Mouse (Mus musculus) C2C12 (cell line): ENCODE data around the gene Gsdme. TPM values are rescaled to one million over a fixed set of nuclear protein-coding genes. Genes with fewer than 3 reads are reported as not detected.

ENCODE experiments used
- H3K27me3 ChIP-seq: one replicate; pipeline ENCODE4 v1.6.1; 2011; ENCODE audit not compliant: control insufficient read depth, insufficient read depth, insufficient read length
- H3K36me3 ChIP-seq: one replicate; pipeline ENCODE4 v1.6.1; 2011; ENCODE audit not compliant: control insufficient read depth, insufficient read depth
- H3K4me3 ChIP-seq: one replicate; pipeline ENCODE4 v1.5.1; 2011; ENCODE audit warnings: mild to moderate bottlenecking, control low read depth; ENCODE audit not compliant: poor library complexity, insufficient read depth, severe bottlenecking
- H3K79me2 ChIP-seq: one replicate; pipeline ENCODE4 v1.6.1; 2011; ENCODE audit not compliant: control insufficient read depth, insufficient read depth
- H3K79me3 ChIP-seq: one replicate; pipeline ENCODE4 v1.6.1; 2011; ENCODE audit warnings: low read depth, control low read depth
- H3ac ChIP-seq: one replicate; pipeline ENCODE3; 2011; ENCODE audit warnings: low read depth; ENCODE audit not compliant: control insufficient read depth, insufficient read length
- CEBPB ChIP-seq: IDR thresholded peaks from one replicate; pipeline ENCODE4 v1.6.1; 2011; ENCODE audit warnings: low read depth, mild to moderate bottlenecking, control low read depth, moderate library complexity
- CTCF ChIP-seq: IDR thresholded peaks from one replicate; pipeline ENCODE4 v1.5.1; 2011; ENCODE audit not compliant: control insufficient read depth, insufficient read depth, insufficient read length
- FOSL1 ChIP-seq: IDR thresholded peaks from one replicate; pipeline ENCODE4 v1.8.0; 2011; ENCODE audit warnings: mild to moderate bottlenecking, low read length; ENCODE audit not compliant: poor library complexity, insufficient read depth, severe bottlenecking
- MAX ChIP-seq: IDR thresholded peaks from one replicate; pipeline ENCODE4 v1.6.1; 2011; ENCODE audit warnings: mild to moderate bottlenecking, control low read depth
- MYOD1 ChIP-seq: IDR thresholded peaks from one replicate; pipeline ENCODE4 v1.6.1; 2011; ENCODE audit warnings: low read depth; ENCODE audit not compliant: control insufficient read depth, insufficient read length
- MYOG ChIP-seq: IDR thresholded peaks from one replicate; pipeline ENCODE4 v1.6.1; 2011; ENCODE audit not compliant: control insufficient read depth, insufficient read length; ENCODE audit errors: extremely low read depth
- USF1 ChIP-seq: IDR thresholded peaks from one replicate; pipeline ENCODE4 v1.6.1; 2011; ENCODE audit warnings: low read depth, mild to moderate bottlenecking, control low read depth, moderate library complexity
- polyA plus RNA-seq: library from polyadenylated mRNA; unstranded; fragments of >200 nt; fragmentation: generic; extraction: Trizol; gene quantifications from one replicate; pipeline ENCODE4 v1.2.1, GENCODE M21; 2012; ENCODE audit warnings: missing spikeins

Gene Gsdme
- polyA plus RNA-seq, 1 experiment: 22.3 TPM

DNA sequence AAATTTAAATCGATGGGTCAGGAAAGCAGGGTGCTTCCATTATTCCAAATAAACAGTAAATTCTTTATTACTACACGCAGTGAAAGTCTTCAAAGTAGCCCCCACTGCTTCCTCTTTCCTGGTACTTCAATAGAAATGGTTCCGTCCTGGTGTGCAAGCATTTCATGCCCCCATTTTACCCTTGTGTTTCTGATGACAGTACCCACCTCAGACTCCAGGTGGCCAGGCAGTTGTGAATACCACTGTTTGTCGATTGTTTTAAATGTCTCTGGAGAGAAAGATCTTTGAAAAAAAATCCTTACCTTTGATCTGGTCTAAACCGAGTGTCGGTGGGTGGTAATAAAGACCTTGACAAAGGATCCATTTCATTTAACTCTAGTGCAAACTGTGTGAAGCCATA, 37.0 kb upstream of the Gsdme start:
- H3ac ChIP-seq: no peak overlapping the region
- no peak overlapping the region for H3K4me3 ChIP-seq
- H3K36me3 ChIP-seq: peaks cover 46% of the 10 kb centered on the region
- no peak for TF ChIP-seq USF1
- TF ChIP-seq MYOD1: no peak
- TF ChIP-seq MAX: no peak
- TF ChIP-seq MYOG: no peak
- TF ChIP-seq CEBPB: no peak
- no peak for TF ChIP-seq FOSL1
- no peak for TF ChIP-seq CTCF
- no peaks in the 10 kb centered on the region for H3K79me3 ChIP-seq
- H3K27me3 ChIP-seq: no peaks in the 10 kb centered on the region
- H3K79me2 ChIP-seq: no peaks in the 10 kb centered on the region

DNA sequence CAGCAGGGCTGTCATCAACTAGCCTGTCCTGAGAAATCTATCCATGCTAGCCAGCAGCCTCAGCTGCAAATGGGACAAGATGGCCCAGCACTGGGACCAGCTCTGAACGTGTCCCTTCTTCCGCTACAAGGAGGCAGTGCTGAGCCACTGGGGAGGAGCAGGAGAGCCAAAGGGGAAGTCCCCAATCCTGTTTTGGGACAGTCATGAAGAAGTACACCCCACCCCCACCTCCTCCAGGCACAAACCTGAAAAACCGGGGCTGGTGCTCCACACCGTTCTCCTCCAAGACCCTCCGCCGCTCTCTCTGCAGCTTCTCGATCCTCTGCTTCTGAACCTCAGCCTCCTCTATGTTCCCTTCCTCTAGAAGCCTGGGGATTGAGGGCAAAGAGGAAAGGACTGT, 35.4 kb upstream of the Gsdme start:
- no peak for TF ChIP-seq CEBPB
- no peak for TF ChIP-seq CTCF
- TF ChIP-seq USF1: no peak
- TF ChIP-seq MAX: no peak
- no peak for TF ChIP-seq MYOD1
- no peak for TF ChIP-seq MYOG
- no peak for TF ChIP-seq FOSL1
- Histone ChIP-seq H3K4me3 (no peak overlapping the region), H3K36me3 (peaks cover 39% of the 10 kb centered on the region), H3K79me2 (no peaks in the 10 kb centered on the region), H3K79me3 (no peaks in the 10 kb centered on the region), H3K27me3 (no peaks in the 10 kb centered on the region), H3ac (no peak overlapping the region)

DNA sequence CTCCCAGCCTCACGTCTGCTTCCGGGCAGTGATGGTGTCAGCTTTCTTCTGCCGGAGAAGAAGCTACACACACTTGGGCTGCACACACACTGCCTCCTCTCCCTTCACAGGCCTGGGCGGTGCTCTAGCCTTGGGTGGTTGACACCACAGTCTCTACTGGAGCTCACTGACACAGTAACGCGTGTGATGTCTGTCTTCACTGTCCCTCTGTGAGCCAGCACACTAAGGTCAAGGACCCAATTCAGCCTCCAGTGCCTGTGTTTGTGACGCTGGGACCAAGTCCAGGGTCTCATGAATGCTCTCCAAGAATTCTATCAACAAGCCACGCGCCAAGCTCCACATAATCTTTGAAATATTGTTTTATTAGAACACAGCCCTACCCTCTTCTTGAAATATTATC, 34.0 kb upstream of the Gsdme start:
- Histone ChIP-seq H3K36me3 (peaks cover 29% of the 10 kb centered on the region), H3K79me2 (no peaks in the 10 kb centered on the region), H3ac (no peak overlapping the region), H3K79me3 (no peaks in the 10 kb centered on the region), H3K27me3 (no peaks in the 10 kb centered on the region), H3K4me3 (no peak overlapping the region)
- TF ChIP-seq MAX (no peak), MYOG (no peak), MYOD1 (no peak), FOSL1 (no peak), CEBPB (no peak), CTCF (no peak), USF1 (no peak)

DNA sequence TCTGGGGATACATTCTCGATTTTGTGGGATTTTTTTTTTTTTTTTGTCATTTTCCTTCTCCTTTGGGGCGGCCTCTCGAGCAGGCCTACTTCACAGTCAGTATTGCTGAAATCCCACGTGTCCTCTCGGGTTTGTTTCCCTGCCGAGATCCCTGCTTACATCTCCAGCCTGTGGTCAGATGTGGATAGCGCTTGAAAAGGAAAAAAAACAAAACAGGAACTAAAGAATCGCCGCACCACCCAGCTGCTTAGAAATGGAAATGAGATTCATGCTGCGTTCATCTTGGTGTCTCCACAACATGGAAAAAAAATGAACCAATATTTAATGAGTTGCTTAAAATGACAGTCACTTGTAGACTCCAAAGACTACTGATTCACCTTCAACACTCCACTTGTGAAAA, 31.5 kb upstream of the Gsdme start:
- H3K4me3 ChIP-seq: no peak overlapping the region
- H3K27me3 ChIP-seq: no peaks in the 10 kb centered on the region
- H3ac ChIP-seq: no peak overlapping the region
- no peaks in the 10 kb centered on the region for H3K79me2 ChIP-seq
- TF ChIP-seq MAX (no peak), FOSL1 (no peak), USF1 (no peak), CTCF (no peak), MYOG (no peak), MYOD1 (no peak), CEBPB (no peak)
- no peaks in the 10 kb centered on the region for H3K79me3 ChIP-seq
- peaks cover 14% of the 10 kb centered on the region for H3K36me3 ChIP-seq

DNA sequence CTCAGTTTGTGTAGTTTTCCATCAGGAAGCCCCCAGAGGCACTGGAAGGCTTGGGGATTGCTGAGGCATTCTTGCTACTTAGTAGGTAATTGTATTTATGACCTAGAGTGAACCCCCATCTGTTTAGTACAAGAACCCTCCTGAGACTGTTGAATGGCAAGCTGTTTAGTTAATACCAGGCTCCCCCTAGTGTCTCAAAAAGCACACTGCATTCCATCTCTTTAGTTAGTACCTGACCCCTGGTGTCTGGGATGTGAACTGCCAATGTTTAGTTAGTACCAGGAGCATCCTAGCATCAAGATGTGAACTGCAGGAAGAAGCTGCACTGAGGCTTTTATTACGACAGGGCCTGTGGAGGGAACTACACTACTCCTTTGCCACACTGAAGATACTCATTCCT, 30.5 kb upstream of the Gsdme start:
- H3K36me3 ChIP-seq: peaks cover 7% of the 10 kb centered on the region
- no peaks in the 10 kb centered on the region for H3K79me3 ChIP-seq
- H3ac ChIP-seq: no peak overlapping the region
- H3K4me3 ChIP-seq: no peak overlapping the region
- peak; percentile 77 for TF ChIP-seq CTCF
- TF ChIP-seq USF1: no peak
- TF ChIP-seq MAX: no peak
- no peak for TF ChIP-seq FOSL1
- H3K79me2 ChIP-seq: no peaks in the 10 kb centered on the region
- H3K27me3 ChIP-seq: no peaks in the 10 kb centered on the region

DNA sequence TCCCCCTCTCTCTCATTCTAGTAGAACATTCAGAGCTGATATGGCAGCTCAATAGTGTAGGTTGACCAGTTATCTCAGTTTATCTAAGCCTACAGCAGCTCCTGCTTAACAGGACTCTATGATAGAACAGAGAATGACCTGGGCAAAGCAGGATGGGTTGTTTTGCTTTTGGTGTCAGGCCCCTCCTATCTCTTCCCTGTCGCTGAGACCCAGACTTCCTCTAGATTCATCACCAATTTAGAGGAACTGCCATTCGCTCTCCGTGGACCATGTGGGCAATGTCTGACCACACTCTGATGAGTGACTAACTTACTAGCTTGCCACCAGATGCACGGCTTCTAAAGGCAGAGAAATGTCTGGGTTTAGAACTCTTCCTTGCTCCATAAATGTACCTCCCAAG, 28.0 kb upstream of the Gsdme start:
- no peaks in the 10 kb centered on the region for H3K36me3 ChIP-seq
- no peak overlapping the region for H3ac ChIP-seq
- no peak for TF ChIP-seq MYOG
- no peak for TF ChIP-seq MYOD1
- no peak for TF ChIP-seq CTCF
- TF ChIP-seq USF1: no peak
- no peak for TF ChIP-seq MAX
- no peak for TF ChIP-seq CEBPB
- no peak for TF ChIP-seq FOSL1
- no peak overlapping the region for H3K4me3 ChIP-seq
- no peaks in the 10 kb centered on the region for H3K27me3 ChIP-seq
- H3K79me3 ChIP-seq: no peaks in the 10 kb centered on the region
- no peaks in the 10 kb centered on the region for H3K79me2 ChIP-seq
